Mouse (Mus musculus): ENCODE results near the gene Ppp3r1.

DNA sequence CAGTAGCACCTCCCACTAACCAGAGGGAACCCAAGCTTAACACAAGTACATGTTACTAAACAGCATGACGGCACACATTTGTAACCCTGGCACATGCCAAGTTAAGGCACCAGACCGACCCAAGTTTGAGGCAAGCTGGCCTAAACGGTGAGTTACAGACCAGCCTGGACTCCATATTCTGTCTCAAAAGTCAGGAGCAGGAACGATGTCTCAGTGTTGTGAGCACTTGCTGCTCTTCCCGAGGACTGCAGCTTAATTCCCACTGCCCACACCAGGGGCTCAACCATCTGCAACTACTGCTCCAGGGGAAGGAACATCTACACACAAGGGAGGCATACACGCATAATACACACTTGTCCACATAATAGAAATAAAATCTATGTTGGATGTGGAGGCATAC is 43.4 kb downstream of the Ppp3r1 start:
- no peak for TF ChIP-seq CTCF (conservative IDR thresholded peaks at IDR 0.05; ENCODE audit: low read length)
- TF ChIP-seq NANOG (IDR thresholded peaks at IDR 0.05; ENCODE audit: borderline replicate concordance, low read length) = no peak
